20 mouse cellular contexts compared by ENCODE assay signal in the genomic region with DNA sequence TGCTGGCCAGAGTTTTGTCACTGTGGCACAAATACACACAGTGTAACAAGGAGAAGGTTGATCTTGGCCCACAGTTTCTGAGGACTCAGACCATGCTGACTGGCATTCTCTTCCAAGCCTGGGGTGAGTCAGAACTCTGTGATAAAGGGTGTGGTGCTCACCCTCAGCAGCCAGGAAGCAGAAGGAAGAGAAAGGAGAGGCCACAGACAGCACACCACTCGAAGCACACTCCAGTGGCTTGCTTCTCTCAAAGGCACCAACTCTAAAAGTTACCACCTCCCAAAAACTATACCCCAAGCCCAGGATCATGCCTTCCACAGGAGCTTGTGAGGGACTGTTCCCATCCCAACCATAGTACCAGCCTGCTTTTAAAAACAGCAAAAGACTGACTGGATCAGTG.
A peak's percentile ranks its signal among the peaks of the same experiment; 100 is the strongest.
DNase-seq lines count a peak whose midpoint lies in the region; ATAC-seq and TF ChIP-seq lines count a peak whose summit lies in the region.
"Had no signal": no experiment of that assay in that cellular context is flagged by ENCODE, and none has a peak within 500 bp of the region (broad histone marks: within the 10 kb centered on the region; RNA-seq: fewer than 3 reads in every experiment).

No protein-coding gene starts in this region.

- H3K4me3 ChIP-seq in C2C12 (ENCODE audit: insufficient read depth, poor library complexity, severe bottlenecking), result no peak overlapping the region
- no peak overlapping the region for H3K4me3 ChIP-seq in stomach, postnatal 0 days (ENCODE audit: low read depth, low read length)
- H3K4me3 ChIP-seq: embryonic facial prominence, embryonic 13.5 days; forebrain, embryonic 12.5 days; heart, embryonic 13.5 days; hindbrain, embryonic 15.5 days had no signal

- H3K27me3 ChIP-seq in C2C12 (ENCODE audit: control insufficient read depth, insufficient read depth, insufficient read length), result no peaks in the 10 kb centered on the region
- no peaks in the 10 kb centered on the region for H3K27me3 ChIP-seq in stomach, postnatal 0 days (ENCODE audit: control insufficient read depth, insufficient read depth, low read length)
- H3K27me3 ChIP-seq: CH12.LX; forebrain, embryonic 12.5 days; heart, embryonic 13.5 days; hindbrain, embryonic 15.5 days had no signal

- no peaks in the 10 kb centered on the region for H3K79me3 ChIP-seq in C2C12 (ENCODE audit: low read depth)

- TF ChIP-seq CTCF in C2C12 (IDR thresholded peaks at IDR 0.05; ENCODE audit: control insufficient read depth, insufficient read depth, insufficient read length), result no peak
- TF ChIP-seq CTCF in stomach, postnatal 0 days (IDR thresholded peaks at IDR 0.05; ENCODE audit: low read depth), result no peak

- ATAC-seq in monocyte, adult 5-6 weeks (replicated peaks; ENCODE audit: insufficient number of reproducible peaks, low FRiP score, low TSS enrichment, poor library complexity, severe bottlenecking), result peak; percentile 38; the same call in 1 of the 2 replicates
- no peak for ATAC-seq in stomach, postnatal 0 days (ENCODE audit: low FRiP score, low TSS enrichment)
- ATAC-seq: activated CD4-positive, CD25-positive, alpha-beta regulatory T cell, adult 4 months; forebrain, embryonic 16.5 days; intestine, embryonic 16.5 days had no signal

- no peaks in the 10 kb centered on the region for H3K4me1 ChIP-seq in stomach, postnatal 0 days (replicated peaks; ENCODE audit: control insufficient read depth, insufficient read depth)
- H3K4me1 ChIP-seq: forebrain, embryonic 12.5 days; heart, embryonic 13.5 days; hindbrain, embryonic 15.5 days had no signal

- no peaks in the 10 kb centered on the region for H3K36me3 ChIP-seq in C2C12 (ENCODE audit: control insufficient read depth, insufficient read depth)
- H3K36me3 ChIP-seq in stomach, postnatal 0 days (ENCODE audit: control insufficient read depth, insufficient read depth, low read length), result no peaks in the 10 kb centered on the region
- H3K36me3 ChIP-seq: embryonic facial prominence, embryonic 13.5 days; forebrain, embryonic 12.5 days; heart, embryonic 13.5 days; hindbrain, embryonic 15.5 days had no signal

- TF ChIP-seq EP300 in stomach, postnatal 0 days (optimal IDR thresholded peaks at IDR 0.05), result no peak

- no peak overlapping the region for H3K27ac ChIP-seq in stomach, postnatal 0 days (replicated peaks)
- H3K27ac ChIP-seq: embryonic facial prominence, embryonic 13.5 days; forebrain, embryonic 12.5 days; heart, embryonic 13.5 days; hindbrain, embryonic 15.5 days had no signal

- H3K9me3 ChIP-seq in stomach, postnatal 0 days (ENCODE audit: control insufficient read depth, low read length), result no peaks in the 10 kb centered on the region
- H3K9me3 ChIP-seq: embryonic facial prominence, embryonic 13.5 days; forebrain, embryonic 12.5 days; heart, embryonic 13.5 days; hindbrain, embryonic 15.5 days had no signal

- DNase-seq in T-cell, adult 2 months (ENCODE audit: low spot score), result peak; percentile 29
- DNase-seq in stomach, postnatal 0 days (ENCODE audit: low spot score), result no peak
- DNase-seq in cerebellum, postnatal 10 days, result no peak
- DNase-seq in cerebellum, adult 9-10 months, result no peak
- DNase-seq: adrenal gland, adult 2 months; adrenal gland, postnatal 25 days; cerebellum, adult 2 months; cerebellum, postnatal 25 days; gastrocnemius, postnatal 14 days; heart, postnatal 36 days had no signal

- H3K4me2 ChIP-seq in stomach, postnatal 0 days (replicated peaks; ENCODE audit: low read depth), result no peak overlapping the region
- H3K4me2 ChIP-seq: embryonic facial prominence, embryonic 13.5 days; forebrain, embryonic 12.5 days; heart, embryonic 13.5 days; hindbrain, embryonic 15.5 days had no signal

- no peak overlapping the region for H3ac ChIP-seq in C2C12 (ENCODE audit: control insufficient read depth, insufficient read length, low read depth)

- no peak overlapping the region for H3K9ac ChIP-seq in stomach, postnatal 0 days (ENCODE audit: low read length)
- H3K9ac ChIP-seq: embryonic facial prominence, embryonic 13.5 days; forebrain, embryonic 12.5 days; heart, embryonic 13.5 days; hindbrain, embryonic 15.5 days had no signal

- no peaks in the 10 kb centered on the region for H3K79me2 ChIP-seq in C2C12 (ENCODE audit: control insufficient read depth, insufficient read depth)

- WGBS in stomach, postnatal 0 days, result 61% methylated on average over 1 of the region's 1 CpGs

TF ChIP-seq in C2C12, 6 proteins besides CTCF, POLR2A, EP300 and RAD21:
- TF ChIP-seq FOSL1 (IDR thresholded peaks at IDR 0.05; ENCODE audit: insufficient read depth, low read length, poor library complexity, severe bottlenecking), result no peak
- peak; percentile 26 for TF ChIP-seq MAX (IDR thresholded peaks at IDR 0.05)
